Mouse (Mus musculus) lung, postnatal 0 days (tissue): ENCODE measurements around the gene Olfr736.

Experiments
- CTCF ChIP-seq: IDR thresholded peaks from 2 replicates; pipeline ENCODE4 v1.5.1; 2016; ENCODE audit warnings: antibody characterized with exemption, mild to moderate bottlenecking
- EP300 ChIP-seq: IDR thresholded peaks from 2 replicates; pipeline ENCODE4 v1.6.1; 2016; ENCODE audit warnings: antibody characterized with exemption, mild to moderate bottlenecking, control low read depth

GRCm38 (mm10) chr14:50363561-50363960, 17.4 kb upstream of the Olfr736 start:
- TF ChIP-seq EP300 (no peak), CTCF (no peak)
